Mouse (Mus musculus) E14TG2a.4 (cell line): ENCODE measurements at regions not wholly inside any gene's neighbourhood (a gene's known extent, or its start where the extent isn't known, plus 50 kb on each side); places are given as distances from the start of the nearest gene placed in this dataset.

Experiments used
- CTCF ChIP-seq: conservative IDR thresholded peaks from 2 replicates; pipeline ENCODE4 v1.5.1; 2014; ENCODE audit warnings: low read length
- NANOG ChIP-seq: IDR thresholded peaks from 2 replicates; pipeline ENCODE4 v1.6.1; 2014; ENCODE audit warnings: borderline replicate concordance, low read length, mixed read lengths
- POU5F1 ChIP-seq: IDR thresholded peaks from 2 replicates; pipeline ENCODE4 v1.6.1; 2014; ENCODE audit warnings: low read length, borderline replicate concordance

DNA sequence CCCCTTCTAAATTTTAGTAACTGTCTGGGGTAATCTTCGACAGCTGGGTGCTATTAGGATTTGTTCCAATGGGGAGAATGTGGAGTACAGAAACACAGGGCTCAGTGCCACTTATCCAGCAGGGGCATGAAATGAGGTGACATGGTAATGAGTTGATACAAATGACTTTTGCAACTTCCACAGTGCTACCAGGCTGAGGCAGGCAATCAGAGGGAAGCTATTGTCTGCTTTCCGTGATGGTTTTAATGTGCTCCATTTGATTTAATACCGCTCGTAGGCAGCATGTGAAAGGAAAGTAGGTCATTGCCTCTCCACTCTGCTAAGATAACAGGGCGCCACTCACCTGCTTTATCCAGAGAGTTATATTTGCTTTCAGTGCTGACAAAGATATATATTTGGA, 832.3 kb upstream of the Pabpc4l start:
- TF ChIP-seq CTCF: no peak
- no peak for TF ChIP-seq NANOG
- no peak for TF ChIP-seq POU5F1
